Mouse (Mus musculus) thymus, adult 2 months (tissue): ENCODE data around the gene Slc9a9. TPM values are rescaled to one million over a fixed set of nuclear protein-coding genes. Genes with fewer than 3 reads are reported as not detected.

ENCODE experiments used
- DNase-seq: peaks from one replicate; pipeline ENCODE4 v3.0.0; 2021
- H3K27ac ChIP-seq: fragments of 200-500 bp; 2 replicates; pipeline ENCODE4 v1.5.1; 2012; ENCODE audit warnings: low read length, control low read depth; ENCODE audit not compliant: control insufficient read depth, insufficient read depth
- H3K27me3 ChIP-seq: fragments of 200-500 bp; 2 replicates; pipeline ENCODE4 v1.6.1; 2012; ENCODE audit warnings: mild to moderate bottlenecking, low read length, moderate library complexity, mixed read lengths; ENCODE audit not compliant: control insufficient read depth, insufficient read depth
- H3K36me3 ChIP-seq: fragments of 200-500 bp; 2 replicates; pipeline ENCODE4 v1.6.1; 2012; ENCODE audit warnings: mild to moderate bottlenecking, low read length, moderate library complexity; ENCODE audit not compliant: control insufficient read depth, insufficient read depth
- H3K4me1 ChIP-seq: fragments of 200-500 bp; replicated peaks from 2 replicates; pipeline ENCODE4 v1.6.1; 2012; ENCODE audit warnings: low read length; ENCODE audit not compliant: control insufficient read depth, insufficient read depth
- H3K4me3 ChIP-seq: fragments of 200-500 bp; 2 replicates; pipeline ENCODE4 v1.5.1; 2012; ENCODE audit warnings: mild to moderate bottlenecking, low read length, control low read depth, moderate library complexity; ENCODE audit not compliant: control insufficient read depth, insufficient read depth
- CTCF ChIP-seq: fragments of 200-500 bp; IDR thresholded peaks from 2 replicates; pipeline ENCODE4 v1.5.1; 2012; ENCODE audit warnings: mild to moderate bottlenecking, control low read depth, low read length, moderate library complexity, borderline replicate concordance; ENCODE audit not compliant: control insufficient read depth, poor library complexity, insufficient read depth; ENCODE audit errors: extremely low read depth
- POLR2A ChIP-seq: fragments of 200-500 bp; IDR thresholded peaks from 2 replicates; pipeline ENCODE4 v1.6.1; 2012; ENCODE audit warnings: mild to moderate bottlenecking, low read length, control low read depth, moderate library complexity; ENCODE audit not compliant: control insufficient read depth, poor library complexity, insufficient read depth; ENCODE audit errors: extremely low read depth
- WGBS: fragments of 180-500 bp; shearing (Covaris S2); methylation state at CpG from one replicate; pipeline ENCODE4 v1.1.7; 2018; 5-methylcytosine and 5-hydroxymethylcytosine counted together
- polyA plus RNA-seq: library from polyadenylated mRNA; depleted of rRNA; stranded (reverse); fragments of >200 nt; gene quantifications from 2 replicates; pipeline ENCODE4 v1.2.3, GENCODE M21; 2012

Slc9a9 gene
- polyA plus RNA-seq, 1 experiment: 49.7 TPM

DNA sequence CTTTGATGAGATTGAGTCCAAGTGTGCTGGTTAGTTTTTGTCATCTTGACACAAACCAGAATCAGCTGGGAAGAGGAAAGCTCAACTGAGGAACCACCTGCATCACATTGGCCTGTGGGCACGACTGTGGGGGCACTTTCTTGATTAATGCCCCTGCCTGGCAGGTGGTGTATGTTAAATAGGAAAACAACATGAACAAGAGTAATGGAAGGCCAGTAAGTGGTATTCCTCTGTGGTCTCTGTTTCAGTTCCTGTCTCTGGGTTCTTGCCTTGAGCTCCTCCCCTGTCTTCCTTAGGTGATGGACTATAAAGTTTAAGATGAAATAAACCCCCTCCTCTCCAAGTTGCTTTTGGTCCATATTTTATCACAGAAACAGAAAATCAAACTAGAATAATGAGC lies 372.7 kb downstream of the Slc9a9 start:
- Histone ChIP-seq H3K4me3 (no peak overlapping the region), H3K36me3 (no peaks in the 10 kb centered on the region), H3K4me1 (no peaks in the 10 kb centered on the region), H3K27ac (no peak overlapping the region), H3K27me3 (no peaks in the 10 kb centered on the region)
- no peak for DNase-seq
- WGBS: 27% methylated on average over 1 of the region's 1 CpGs
- TF ChIP-seq CTCF: no peak

DNA sequence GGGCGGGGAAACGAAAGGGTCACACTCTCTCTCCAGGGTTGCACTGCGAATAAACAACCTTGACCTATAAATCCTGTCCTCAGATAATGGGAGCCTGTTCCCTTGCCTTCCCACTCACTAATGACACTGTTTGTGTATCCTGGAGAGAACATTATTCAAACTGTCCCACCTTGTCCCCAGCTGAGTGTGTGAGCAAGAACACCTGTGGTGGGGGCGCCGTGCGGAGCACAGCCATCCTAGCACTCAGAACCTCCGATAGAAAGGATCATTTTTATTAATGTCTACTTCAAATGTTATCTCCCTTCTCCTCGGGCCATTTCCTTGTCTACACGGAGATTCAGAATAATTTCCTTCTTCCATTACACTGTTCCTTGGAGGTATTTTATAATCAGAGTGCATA lies 382.5 kb downstream of the Slc9a9 start:
- no peaks in the 10 kb centered on the region for H3K4me1 ChIP-seq
- no peaks in the 10 kb centered on the region; the same call in 1 of the 2 replicates for H3K36me3 ChIP-seq
- WGBS: 97% methylated on average over 9 of the region's 9 CpGs
- no peak overlapping the region for H3K27ac ChIP-seq
- no peak for DNase-seq
- no peaks in the 10 kb centered on the region for H3K27me3 ChIP-seq
- no peak overlapping the region for H3K4me3 ChIP-seq
- TF ChIP-seq POLR2A: no peak
- no peak for TF ChIP-seq CTCF

DNA sequence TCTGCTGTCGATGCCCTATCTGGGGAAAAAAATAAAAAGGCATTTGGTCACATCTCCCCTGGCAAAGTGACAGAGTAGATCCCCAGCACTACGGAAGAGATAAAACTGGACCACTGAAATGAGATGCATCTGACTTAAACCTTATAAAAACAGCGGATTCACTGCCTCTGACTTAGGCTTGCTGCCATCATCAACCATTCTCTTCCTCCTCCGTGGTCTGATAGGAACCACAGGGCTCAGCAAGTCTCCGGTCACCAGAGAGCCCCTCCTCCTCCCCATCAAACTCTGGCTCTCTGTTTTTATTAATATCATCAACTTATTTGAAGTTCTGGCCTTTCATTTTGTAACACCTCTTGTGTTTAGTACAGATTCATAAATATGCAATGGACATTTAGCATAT lies 383.5 kb downstream of the Slc9a9 start:
- 50% methylated on average over 5 of the region's 5 CpGs for WGBS
- no peak overlapping the region for H3K4me3 ChIP-seq

DNA sequence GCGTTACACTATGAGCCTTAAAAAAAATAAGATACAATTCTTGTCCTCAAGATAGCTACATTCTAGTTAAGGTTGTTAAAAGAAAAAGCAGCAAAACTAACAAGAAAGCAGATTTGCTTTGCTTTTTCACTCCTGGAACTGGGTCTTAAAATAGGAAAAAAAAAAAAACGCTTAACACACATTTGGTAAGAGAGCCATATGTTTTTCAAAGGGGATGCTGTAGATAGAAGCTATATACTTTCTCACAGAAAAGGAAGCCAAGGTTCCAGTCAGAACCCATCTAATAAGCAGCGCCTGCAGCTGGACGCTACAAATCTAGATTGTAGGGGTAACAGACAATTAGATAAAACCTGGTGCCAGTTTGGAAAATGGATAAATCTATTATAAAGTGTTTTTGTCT lies 386.1 kb downstream of the Slc9a9 start:
- no peaks in the 10 kb centered on the region; the same call in 1 of the 2 replicates for H3K36me3 ChIP-seq
- TF ChIP-seq CTCF (no peak), POLR2A (no peak)
- no peaks in the 10 kb centered on the region for H3K27me3 ChIP-seq
- no peaks in the 10 kb centered on the region for H3K4me1 ChIP-seq
- 97% methylated on average over 4 of the region's 4 CpGs for WGBS
- no peak overlapping the region for H3K27ac ChIP-seq
- no peak overlapping the region for H3K4me3 ChIP-seq
- no peak for DNase-seq

More for the DNA sequence above, 383.5 kb downstream of the Slc9a9 start:
- Histone ChIP-seq H3K27ac (no peak overlapping the region), H3K4me1 (no peaks in the 10 kb centered on the region), H3K36me3 (no peaks in the 10 kb centered on the region; the same call in 1 of the 2 replicates), H3K27me3 (no peaks in the 10 kb centered on the region)
- no peak for DNase-seq
- TF ChIP-seq POLR2A (no peak), CTCF (no peak)

DNA sequence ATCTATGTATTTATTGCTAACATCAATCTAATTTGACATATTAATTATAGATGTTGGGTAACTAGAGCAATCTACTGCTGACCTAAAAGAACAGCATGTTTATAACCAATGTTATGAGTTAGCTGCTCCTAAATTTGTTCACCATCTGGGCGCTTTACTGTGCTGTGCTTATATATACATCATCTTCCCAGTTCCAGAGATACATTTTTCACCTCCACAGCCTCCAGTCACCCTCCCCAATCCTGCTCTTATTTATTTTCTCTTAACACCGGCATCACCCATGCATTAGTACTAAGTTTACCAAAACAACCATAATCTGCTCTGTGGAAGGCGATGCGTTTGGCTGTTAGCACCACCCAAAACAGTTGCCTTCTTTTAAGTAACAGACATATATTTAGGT lies 391.0 kb downstream of the Slc9a9 start:
- Histone ChIP-seq H3K36me3 (no peaks in the 10 kb centered on the region; the same call in 1 of the 2 replicates), H3K27ac (no peak overlapping the region), H3K4me1 (no peaks in the 10 kb centered on the region), H3K4me3 (no peak overlapping the region), H3K27me3 (no peaks in the 10 kb centered on the region)
- WGBS: 97% methylated on average over 4 of the region's 4 CpGs
- no peak for DNase-seq
- TF ChIP-seq POLR2A (no peak), CTCF (no peak)

DNA sequence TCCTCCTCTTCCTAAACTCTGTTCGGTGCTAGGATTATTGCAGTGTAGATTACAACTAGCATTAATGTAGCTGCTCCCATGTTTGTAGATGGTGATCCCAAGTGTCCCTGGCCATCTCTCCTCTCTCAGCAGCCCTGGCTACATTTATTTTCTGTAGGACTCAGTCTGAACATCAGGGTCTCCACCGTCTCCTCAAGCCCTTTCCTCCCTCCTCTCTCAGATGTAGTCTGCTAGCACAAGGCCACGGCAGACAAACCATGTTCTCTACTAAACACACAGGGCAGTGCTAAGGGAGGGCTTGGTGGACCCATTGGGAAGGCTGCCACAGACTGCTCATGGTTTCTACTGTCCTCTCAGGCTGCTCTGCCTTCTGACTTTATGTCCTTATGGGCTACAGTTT lies 397.3 kb downstream of the Slc9a9 start:
- WGBS: 83% methylated on average over 2 of the region's 3 CpGs
- H3K27me3 ChIP-seq: no peaks in the 10 kb centered on the region
- H3K4me3 ChIP-seq: no peak overlapping the region
- DNase-seq: no peak
- peaks cover 5% of the 10 kb centered on the region for H3K4me1 ChIP-seq
- no peak for TF ChIP-seq CTCF
- no peak for TF ChIP-seq POLR2A
- H3K27ac ChIP-seq: no peak overlapping the region
- no peaks in the 10 kb centered on the region; the same call in 1 of the 2 replicates for H3K36me3 ChIP-seq

DNA sequence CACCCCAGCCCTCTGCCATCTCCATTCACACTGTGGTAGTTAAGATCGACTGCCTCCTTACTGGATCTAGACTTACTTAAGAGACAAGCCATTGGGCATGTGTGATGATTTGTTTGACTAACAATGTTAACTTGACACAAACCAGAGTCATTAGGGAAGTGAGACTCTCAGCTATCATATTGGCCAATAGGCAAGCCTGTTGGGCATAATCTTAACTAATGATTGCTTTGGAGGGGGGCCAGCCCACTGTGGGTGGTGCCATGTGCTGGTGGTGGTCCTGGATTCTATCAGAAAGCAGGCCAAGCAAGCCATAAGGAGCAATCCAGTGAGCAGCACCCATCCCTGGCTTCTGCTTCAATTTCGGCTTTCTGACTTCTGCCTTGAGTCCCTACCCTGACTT lies 398.8 kb downstream of the Slc9a9 start:
- no peak for TF ChIP-seq CTCF
- no peak for TF ChIP-seq POLR2A

More for the DNA sequence above, 398.8 kb downstream of the Slc9a9 start:
- Histone ChIP-seq H3K36me3 (no peaks in the 10 kb centered on the region; the same call in 1 of the 2 replicates), H3K27me3 (no peaks in the 10 kb centered on the region), H3K4me3 (no peak overlapping the region), H3K4me1 (peaks cover 14% of the 10 kb centered on the region), H3K27ac (no peak overlapping the region)
- no peak for DNase-seq
- 97% methylated on average over 2 of the region's 2 CpGs for WGBS
